Mouse (Mus musculus): ENCODE data around the gene Phf21b.
"Not testable (repeated sequence)": the region's sequence is repeated elsewhere in the genome, so short reads cannot be mapped to it uniquely, and the experiment has no call there.

Gene Phf21b

GRCm38 (mm10) chr15:84775421-84776174 is 80.3 kb downstream of the Phf21b start:
- DNase-seq (ENCODE audit: low spot score in 2 of 2): no peak

GRCm38 (mm10) chr15:84772191-84773111 is 83.4 kb downstream of the Phf21b start:
- DNase-seq (ENCODE audit: low spot score in 2 of 2): no peak

- no peak for DNase-seq (ENCODE audit: low spot score in 2 of 2)
Observed at GRCm38 (mm10) chr15:84769641-84770341, 86.1 kb downstream of the Phf21b start.

- DNase-seq (ENCODE audit: low spot score in 2 of 2): not testable (repeated sequence)
Observed at GRCm38 (mm10) chr15:84768531-84768930, 87.3 kb downstream of the Phf21b start.

- DNase-seq (ENCODE audit: low spot score in 2 of 2): no peak
Observed at GRCm38 (mm10) chr15:84766621-84767020, 89.2 kb downstream of the Phf21b start.

GRCm38 (mm10) chr15:84763423-84763812 is 92.4 kb downstream of the Phf21b start:
- no peak for DNase-seq (ENCODE audit: low spot score in 2 of 2)

- no peak for DNase-seq (ENCODE audit: low spot score in 2 of 2)
Observed at GRCm38 (mm10) chr15:84762712-84763422, 93.0 kb downstream of the Phf21b start.

GRCm38 (mm10) chr15:84758493-84758892 is 97.4 kb downstream of the Phf21b start:
- DNase-seq (ENCODE audit: low spot score in 2 of 2): peak in 1 of 2 experiments; percentile 39

- no peak for DNase-seq (ENCODE audit: low spot score in 2 of 2)
Observed at GRCm38 (mm10) chr15:84756426-84756825, 99.4 kb downstream of the Phf21b start.

- peak in 1 of 2 experiments; percentile 53 for DNase-seq (ENCODE audit: low spot score in 2 of 2)
Observed at GRCm38 (mm10) chr15:84754987-84755386, 100.9 kb downstream of the Phf21b start.

GRCm38 (mm10) chr15:84745831-84746230 is 110.0 kb downstream of the Phf21b start:
- no peak for DNase-seq (ENCODE audit: low spot score in 2 of 2)

- DNase-seq (ENCODE audit: low spot score in 2 of 2): no peak
Observed at GRCm38 (mm10) chr15:84744308-84744707, 111.5 kb downstream of the Phf21b start.

- DNase-seq (ENCODE audit: low spot score in 2 of 2): no peak
Observed at GRCm38 (mm10) chr15:84743347-84743746, 112.5 kb downstream of the Phf21b start.

- DNase-seq (ENCODE audit: low spot score in 2 of 2): no peak
Observed at GRCm38 (mm10) chr15:84741573-84741972, 114.3 kb downstream of the Phf21b start.

GRCm38 (mm10) chr15:84738246-84738645 is 117.6 kb downstream of the Phf21b start:
- DNase-seq (ENCODE audit: low spot score in 2 of 2): no peak

- no peak for DNase-seq (ENCODE audit: low spot score in 2 of 2)
Observed at GRCm38 (mm10) chr15:84736994-84737346, 118.9 kb downstream of the Phf21b start.

GRCm38 (mm10) chr15:84736346-84736993 is 119.4 kb downstream of the Phf21b start:
- DNase-seq (ENCODE audit: low spot score in 2 of 2): no peak
